Mouse (Mus musculus): ENCODE measurements around the gene Fosl1. TPM values are rescaled to one million over a fixed set of nuclear protein-coding genes. Genes with fewer than 3 reads are reported as not detected.

The Fosl1 gene
- polyA plus RNA-seq, 3 experiments from 2014 or later, result not detected

Other genes starting within 250 kb of the Fosl1 start
- 10 to 100 TPM; 11.8 to 19.8 (median 19.2) TPM for gene Pacs1, start 174.4 kb upstream of the Fosl1 start, polyA plus RNA-seq (2017; shearing (Covaris generic))
- 100 to 1,000 TPM; 316 to 410 (median 348) TPM for gene Sf3b2, start 152.1 kb upstream of the Fosl1 start, polyA plus RNA-seq (2017; shearing (Covaris generic))
- under 1 TPM in 1 of 3 experiments, not detected in 2; 0.15 TPM for gene Gal3st3, start 149.2 kb upstream of the Fosl1 start, polyA plus RNA-seq (2017; shearing (Covaris generic))
- not detected for gene Catsper1, start 111.8 kb upstream of the Fosl1 start, polyA plus RNA-seq (2017; shearing (Covaris generic))
- gene Cst6, start 98.0 kb upstream of the Fosl1 start, polyA plus RNA-seq (2017; shearing (Covaris generic)), result 10 to 100 TPM in 1 of 3 experiments, 1 to 10 TPM in 2; 3.1 to 11.4 (median 5.6) TPM
- 10 to 100 TPM; 45.7 to 58.4 (median 53.4) TPM for gene Eif1ad, start 80.8 kb upstream of the Fosl1 start, polyA plus RNA-seq (2017; shearing (Covaris generic))
- gene Banf1, start 80.4 kb upstream of the Fosl1 start, polyA plus RNA-seq (2017; shearing (Covaris generic)), result 100 to 1,000 TPM; 233 to 353 (median 259) TPM
- 10 to 100 TPM; 20.3 to 38.4 (median 27.8) TPM for gene Sart1, start 58.8 kb upstream of the Fosl1 start, polyA plus RNA-seq (2017; shearing (Covaris generic))
- not detected for gene Tsga10ip, start 45.0 kb upstream of the Fosl1 start, polyA plus RNA-seq (2017; shearing (Covaris generic))
- 10 to 100 TPM; 43.1 to 54.2 (median 47.1) TPM for gene Drap1, start 22.6 kb upstream of the Fosl1 start, polyA plus RNA-seq (2017; shearing (Covaris generic))
- gene AI837181, start 22.4 kb upstream of the Fosl1 start, polyA plus RNA-seq (2017; shearing (Covaris generic)), result 10 to 100 TPM; 14.5 to 28.0 (median 21.2) TPM
- gene Ccdc85b, start 10.3 kb downstream of the Fosl1 start, polyA plus RNA-seq (2017; shearing (Covaris generic)), result under 1 TPM; 0.47 to 0.74 (median 0.65) TPM
- 100 to 1,000 TPM in 2 of 3 experiments, 10 to 100 TPM in 1; 64.2 to 112 (median 105) TPM for gene Fibp, start 13.1 kb downstream of the Fosl1 start, polyA plus RNA-seq (2017; shearing (Covaris generic))
- 100 to 1,000 TPM; 168 to 249 (median 216) TPM for gene Ctsw, start 21.0 kb downstream of the Fosl1 start, polyA plus RNA-seq (2017; shearing (Covaris generic))
- gene Efemp2, start 26.4 kb downstream of the Fosl1 start, polyA plus RNA-seq (2017; shearing (Covaris generic)), result 1 to 10 TPM; 2.9 to 4.3 (median 3.8) TPM
- 10 to 100 TPM; 34.4 to 61.6 (median 36.6) TPM for gene Mus81, start 40.9 kb downstream of the Fosl1 start, polyA plus RNA-seq (2017; shearing (Covaris generic))
- 1,000 to 10,000 TPM; 1,933 to 3,699 (median 2,060) TPM for gene Cfl1, start 42.9 kb downstream of the Fosl1 start, polyA plus RNA-seq (2017; shearing (Covaris generic))
- gene 1700020D05Rik, start 56.2 kb downstream of the Fosl1 start, polyA plus RNA-seq (2017; shearing (Covaris generic)), result under 1 TPM; 0.44 to 0.82 (median 0.70) TPM
- 10 to 100 TPM; 11.7 to 26.7 (median 20.0) TPM for gene Snx32, start 63.0 kb downstream of the Fosl1 start, polyA plus RNA-seq (2017; shearing (Covaris generic))
- not detected for gene Ovol1, start 113.1 kb downstream of the Fosl1 start, polyA plus RNA-seq (2017; shearing (Covaris generic))
- gene Ap5b1, start 120.5 kb downstream of the Fosl1 start, polyA plus RNA-seq (2017; shearing (Covaris generic)), result 1 to 10 TPM; 5.8 to 7.4 (median 6.5) TPM
- gene Rnaseh2c, start 154.3 kb downstream of the Fosl1 start, polyA plus RNA-seq (2017; shearing (Covaris generic)), result 100 to 1,000 TPM in 1 of 3 experiments, 10 to 100 TPM in 2; 40.8 to 104 (median 97.1) TPM
- gene Kat5, start 162.7 kb downstream of the Fosl1 start, polyA plus RNA-seq (2017; shearing (Covaris generic)), result 10 to 100 TPM; 34.5 to 46.1 (median 42.4) TPM
- gene Rela, start 189.9 kb downstream of the Fosl1 start, polyA plus RNA-seq (2017; shearing (Covaris generic)), result 100 to 1,000 TPM in 2 of 3 experiments, 10 to 100 TPM in 1; 95.8 to 144 (median 126) TPM
- 10 to 100 TPM; 23.3 to 28.7 (median 25.0) TPM for gene Sipa1, start 216.2 kb downstream of the Fosl1 start, polyA plus RNA-seq (2017; shearing (Covaris generic))
- gene Map3k11, start 241.2 kb downstream of the Fosl1 start, polyA plus RNA-seq (2017; shearing (Covaris generic)), result 1 to 10 TPM; 6.6 to 8.7 (median 7.8) TPM
- 10 to 100 TPM; 14.8 to 26.0 (median 21.1) TPM for gene Pcnx3, start 241.4 kb downstream of the Fosl1 start, polyA plus RNA-seq (2017; shearing (Covaris generic))

Measured in inflammation-experienced regulatory T-cells, adult 6 months (primary cell).